Mouse (Mus musculus): ENCODE measurements around the gene Rab44.

- TF ChIP-seq CTCF (IDR thresholded peaks at IDR 0.05; ENCODE audit: control insufficient read depth, insufficient read depth, insufficient replicate concordance, low read depth, low read length) = no peak
- no peak for TF ChIP-seq POLR2A (IDR thresholded peaks at IDR 0.05; ENCODE audit: control insufficient read depth, low read depth, low read length)
Measured at GRCm38 (mm10) chr17:29096851-29097561, 16.9 kb upstream of the Rab44 start.
